Mouse (Mus musculus) splenic B cell, adult 2 months (primary cell): ENCODE results near the gene Nr2f6.
A peak's percentile ranks its signal among the peaks of the same experiment; 100 is the strongest.

ENCODE experiments used
- DNase-seq: peaks from one replicate; pipeline ENCODE4 v3.0.0-alpha.2; 2011; ENCODE audit warnings: low read depth, low spot score
- H3K27me3 ChIP-seq: 2 replicates; pipeline ENCODE4 v1.6.1; 2012; ENCODE audit warnings: mild to moderate bottlenecking, low read length, moderate library complexity, mixed read lengths; ENCODE audit not compliant: control insufficient read depth, poor library complexity, insufficient read depth, severe bottlenecking
- H3K36me3 ChIP-seq: 2 replicates; pipeline ENCODE4 v1.6.1; 2012; ENCODE audit warnings: mild to moderate bottlenecking, low read length, moderate library complexity, mixed read lengths; ENCODE audit not compliant: control insufficient read depth, poor library complexity, insufficient read depth, severe bottlenecking

Gene Nr2f6

DNA sequence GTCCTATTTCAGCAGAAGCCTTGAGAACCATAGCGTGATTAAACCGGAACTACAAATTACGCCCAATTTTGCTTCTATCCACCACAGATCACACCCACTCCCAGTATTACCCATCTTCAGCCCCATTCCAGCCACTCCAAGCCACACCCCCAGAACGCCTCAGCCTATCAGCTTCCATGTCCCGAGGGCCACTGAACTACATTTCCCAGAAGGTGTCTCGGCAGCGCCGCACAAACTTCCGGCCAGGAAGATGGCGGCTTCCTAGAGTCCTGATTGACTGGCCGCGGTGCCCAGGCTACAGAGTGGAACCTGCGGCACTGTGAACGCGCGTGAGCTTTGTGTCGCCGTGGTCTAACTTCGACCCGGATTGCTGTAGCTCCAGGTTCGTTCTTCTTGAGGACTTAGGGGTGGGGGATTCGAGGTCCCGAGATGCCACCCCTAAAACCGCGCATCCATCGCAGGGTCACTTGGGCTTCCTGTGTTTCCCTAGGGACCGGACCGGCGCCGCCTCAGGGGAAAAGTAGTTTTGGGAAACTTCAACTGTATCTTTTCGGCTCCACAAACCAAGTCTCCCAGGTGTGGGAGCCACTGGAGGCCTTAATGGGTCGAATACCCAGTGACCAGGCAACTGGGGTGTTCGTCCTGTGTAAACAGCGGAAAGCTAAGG is 15.0 kb upstream of the Nr2f6 start, which contains the start of gene Babam1:
TSS of gene Babam1 (plus strand) at position 223 of the 667 bp plus-strand sequence.
- H3K36me3 ChIP-seq = peaks cover 2% of the 10 kb centered on the region
- DNase-seq = peak; percentile 93
- no peaks in the 10 kb centered on the region for H3K27me3 ChIP-seq

DNA sequence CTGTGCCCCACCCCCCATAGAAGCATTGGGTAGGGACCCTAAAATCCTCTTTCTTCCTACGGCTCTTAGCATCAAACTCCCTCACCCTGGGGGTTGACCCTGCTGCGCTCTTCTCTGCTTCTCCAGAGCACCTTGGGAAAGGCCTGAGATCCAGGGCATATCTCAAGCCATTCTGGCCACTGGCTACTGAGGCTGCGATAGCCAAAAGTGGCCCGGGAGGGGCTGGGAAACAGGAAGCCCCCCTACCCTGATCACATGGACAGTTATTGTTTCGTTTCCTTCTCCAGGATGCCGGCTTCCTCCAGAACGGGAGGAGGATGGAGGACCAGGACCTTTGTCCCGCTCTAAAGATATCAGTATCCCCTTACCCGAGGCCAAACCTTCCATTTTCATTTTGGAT is 13.9 kb upstream of the Nr2f6 start, which contains the start of gene Ushbp1:
TSS of gene Ushbp1 (minus strand) at position 174 of the 400 bp plus-strand sequence.
- DNase-seq = no peak
- H3K36me3 ChIP-seq = peaks cover 2% of the 10 kb centered on the region
- no peaks in the 10 kb centered on the region for H3K27me3 ChIP-seq

- H3K27me3 ChIP-seq = no peaks in the 10 kb centered on the region
Measured at GRCm38 (mm10) chr8:71395071-71395470, 13.3 kb upstream of the Nr2f6 start.

DNA sequence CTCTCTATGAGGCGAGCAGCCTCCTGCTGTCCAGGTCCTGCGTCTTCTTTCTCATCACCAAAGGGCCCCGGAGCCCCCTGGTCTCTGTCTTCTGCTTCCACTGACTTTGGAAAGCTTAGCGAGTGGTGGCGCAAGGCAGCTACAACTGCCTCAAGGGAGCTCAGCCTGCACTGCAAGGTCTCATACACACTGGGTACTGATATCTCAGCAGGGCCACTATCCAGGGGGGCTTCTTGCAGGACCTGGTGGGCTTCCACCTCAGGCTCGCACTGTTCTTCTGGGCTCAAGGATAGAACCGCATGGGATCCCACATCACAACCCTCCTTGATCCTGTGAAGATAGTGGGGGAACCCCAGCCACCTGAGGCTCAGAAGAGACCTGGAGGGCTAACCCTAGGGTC is 12.7 kb upstream of the Nr2f6 start:
- no peaks in the 10 kb centered on the region for H3K27me3 ChIP-seq
- DNase-seq = no peak
- no peaks in the 10 kb centered on the region; the same call in 1 of the 2 replicates for H3K36me3 ChIP-seq

More at GRCm38 (mm10) chr8:71395071-71395470, 13.3 kb upstream of the Nr2f6 start:
- DNase-seq = no peak
- H3K36me3 ChIP-seq = peaks cover 2% of the 10 kb centered on the region

DNA sequence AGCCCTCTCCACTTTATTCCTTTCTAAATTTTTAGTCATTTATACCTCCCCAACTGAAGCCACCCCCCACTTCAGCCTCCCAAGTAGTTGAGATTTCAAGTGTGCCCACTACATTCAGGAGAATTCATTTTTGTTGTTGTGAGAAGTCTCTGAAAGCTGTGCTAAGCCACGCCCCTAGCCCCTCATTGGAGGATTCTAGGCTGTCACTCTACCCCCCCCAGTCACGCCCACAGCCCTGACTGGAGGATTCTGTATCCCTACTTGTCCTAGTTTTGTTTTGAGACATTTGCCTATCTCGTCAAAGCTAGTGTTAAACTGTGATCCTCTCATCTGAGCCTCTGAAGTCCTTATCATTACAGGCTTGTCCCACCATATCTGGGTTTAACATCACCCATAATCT is 11.1 kb upstream of the Nr2f6 start:
- Histone ChIP-seq H3K36me3 (no peaks in the 10 kb centered on the region), H3K27me3 (no peaks in the 10 kb centered on the region)
- DNase-seq = no peak

- Histone ChIP-seq H3K27me3 (no peaks in the 10 kb centered on the region), H3K36me3 (no peaks in the 10 kb centered on the region)
- DNase-seq = no peak
Measured at GRCm38 (mm10) chr8:71392391-71392790, 10.6 kb upstream of the Nr2f6 start.

DNA sequence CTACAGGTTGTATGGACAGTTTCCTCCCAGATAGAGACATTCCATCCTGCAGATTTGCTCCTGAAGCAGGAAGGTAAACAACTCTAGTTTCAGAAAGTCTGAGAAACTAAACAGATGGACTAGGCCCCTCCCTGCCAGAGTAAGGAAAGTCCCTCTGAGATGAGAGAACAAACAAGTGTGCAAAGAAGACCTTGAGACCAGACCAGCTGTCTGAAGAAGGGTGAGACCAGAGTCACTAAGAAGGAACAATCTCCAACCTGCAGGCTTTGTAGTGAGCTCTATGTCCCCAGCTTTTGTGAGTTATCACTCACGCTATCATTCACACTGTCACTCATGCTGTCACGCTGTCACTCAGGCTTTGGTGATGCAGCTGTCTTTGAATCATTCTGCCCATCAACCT is 9.9 kb upstream of the Nr2f6 start:
- DNase-seq = no peak
- no peaks in the 10 kb centered on the region for H3K36me3 ChIP-seq
- no peaks in the 10 kb centered on the region for H3K27me3 ChIP-seq

DNA sequence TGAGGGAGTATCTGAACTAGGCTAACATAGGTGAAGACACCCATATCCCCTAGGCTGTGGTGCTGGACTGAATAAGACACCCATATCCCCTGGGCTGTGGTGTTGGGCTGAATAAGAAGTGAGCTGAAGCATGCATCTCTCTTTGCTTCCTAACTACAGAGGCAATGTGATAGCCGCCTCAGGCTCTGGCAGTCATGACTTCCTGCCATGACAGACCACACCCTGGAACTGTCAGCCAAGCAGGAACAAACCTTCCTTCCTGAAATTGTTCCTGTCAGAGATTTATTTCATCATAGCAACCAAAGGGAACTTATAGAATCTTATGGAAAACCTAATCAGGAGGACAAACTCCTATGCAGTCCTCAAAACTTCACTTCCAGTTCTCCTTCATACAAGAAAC is 6.5 kb upstream of the Nr2f6 start:
- Histone ChIP-seq H3K27me3 (no peaks in the 10 kb centered on the region), H3K36me3 (no peaks in the 10 kb centered on the region)
- DNase-seq = no peak

DNA sequence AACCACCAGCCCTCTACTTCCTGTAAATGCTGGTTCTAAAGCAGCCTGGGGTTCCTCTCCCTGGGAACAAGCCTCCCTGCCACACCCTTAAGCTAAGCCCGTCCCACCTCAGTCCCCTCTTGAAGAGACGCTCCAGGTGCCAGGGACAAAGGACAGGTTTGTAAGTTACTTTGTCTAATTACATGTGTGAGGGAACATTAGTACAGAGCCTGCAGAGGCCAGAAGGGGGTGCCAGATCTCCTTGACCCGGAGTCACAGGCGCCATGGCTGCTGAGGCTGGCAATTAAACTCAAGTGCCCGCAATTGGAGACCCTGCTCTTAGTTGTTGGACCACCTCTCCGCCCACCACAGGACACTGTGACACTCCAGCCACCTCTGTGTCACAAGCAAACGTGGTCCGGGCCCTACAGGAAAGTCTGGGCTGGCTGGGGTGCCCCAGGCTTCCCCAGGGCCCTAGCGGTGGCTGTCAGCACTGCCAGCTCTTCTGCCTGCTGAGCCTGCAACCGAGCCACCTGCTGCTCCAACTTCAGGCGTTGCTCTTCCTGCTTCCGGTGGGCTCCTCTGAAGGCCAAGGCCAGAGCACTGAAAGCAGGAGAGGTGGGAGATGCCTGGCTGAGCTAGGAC is 3.6 kb upstream of the Nr2f6 start:
- no peaks in the 10 kb centered on the region for H3K27me3 ChIP-seq
- DNase-seq = no peak
- no peaks in the 10 kb centered on the region for H3K36me3 ChIP-seq

DNA sequence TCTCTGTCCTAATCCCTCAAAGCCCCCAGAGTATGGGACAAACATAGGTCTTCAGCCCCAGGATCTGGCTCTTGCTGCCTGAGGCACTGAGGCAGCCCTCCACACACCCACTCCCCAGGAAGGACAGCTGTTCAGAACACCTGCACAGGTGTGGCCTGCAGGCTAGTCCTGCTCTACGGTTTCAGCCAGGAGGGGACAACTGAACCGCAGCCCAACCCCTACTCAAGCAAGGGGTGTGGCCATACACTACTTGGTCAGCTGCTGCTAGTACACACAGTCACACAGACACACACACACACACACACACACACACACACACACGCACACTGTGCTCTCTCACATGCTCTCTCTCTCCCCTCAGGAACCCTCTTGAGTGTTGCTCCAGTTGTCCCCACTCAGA is 2.1 kb upstream of the Nr2f6 start:
- Histone ChIP-seq H3K27me3 (no peaks in the 10 kb centered on the region), H3K36me3 (no peaks in the 10 kb centered on the region)
- no peak for DNase-seq

DNA sequence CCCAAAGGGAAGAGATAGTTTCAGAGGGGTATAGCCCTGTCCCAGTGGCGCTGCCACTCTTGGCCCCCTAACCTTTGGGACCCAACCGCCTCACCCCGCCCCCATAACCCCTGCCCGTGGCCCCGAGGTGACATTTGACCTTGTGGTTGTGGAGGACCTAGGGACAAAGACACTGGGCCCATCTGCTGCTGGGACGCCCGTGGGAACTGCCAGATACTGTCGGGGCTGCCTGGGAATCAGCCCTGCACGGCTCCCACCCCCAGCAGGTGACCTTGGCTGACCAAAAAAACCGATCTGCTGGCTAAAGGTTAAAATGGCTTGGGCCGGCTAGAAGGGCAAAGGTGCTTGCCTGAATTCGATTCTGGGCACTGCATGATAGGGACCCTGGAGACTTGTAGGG is 1.6 kb upstream of the Nr2f6 start:
- Histone ChIP-seq H3K36me3 (no peaks in the 10 kb centered on the region), H3K27me3 (no peaks in the 10 kb centered on the region)
- DNase-seq = no peak

DNA sequence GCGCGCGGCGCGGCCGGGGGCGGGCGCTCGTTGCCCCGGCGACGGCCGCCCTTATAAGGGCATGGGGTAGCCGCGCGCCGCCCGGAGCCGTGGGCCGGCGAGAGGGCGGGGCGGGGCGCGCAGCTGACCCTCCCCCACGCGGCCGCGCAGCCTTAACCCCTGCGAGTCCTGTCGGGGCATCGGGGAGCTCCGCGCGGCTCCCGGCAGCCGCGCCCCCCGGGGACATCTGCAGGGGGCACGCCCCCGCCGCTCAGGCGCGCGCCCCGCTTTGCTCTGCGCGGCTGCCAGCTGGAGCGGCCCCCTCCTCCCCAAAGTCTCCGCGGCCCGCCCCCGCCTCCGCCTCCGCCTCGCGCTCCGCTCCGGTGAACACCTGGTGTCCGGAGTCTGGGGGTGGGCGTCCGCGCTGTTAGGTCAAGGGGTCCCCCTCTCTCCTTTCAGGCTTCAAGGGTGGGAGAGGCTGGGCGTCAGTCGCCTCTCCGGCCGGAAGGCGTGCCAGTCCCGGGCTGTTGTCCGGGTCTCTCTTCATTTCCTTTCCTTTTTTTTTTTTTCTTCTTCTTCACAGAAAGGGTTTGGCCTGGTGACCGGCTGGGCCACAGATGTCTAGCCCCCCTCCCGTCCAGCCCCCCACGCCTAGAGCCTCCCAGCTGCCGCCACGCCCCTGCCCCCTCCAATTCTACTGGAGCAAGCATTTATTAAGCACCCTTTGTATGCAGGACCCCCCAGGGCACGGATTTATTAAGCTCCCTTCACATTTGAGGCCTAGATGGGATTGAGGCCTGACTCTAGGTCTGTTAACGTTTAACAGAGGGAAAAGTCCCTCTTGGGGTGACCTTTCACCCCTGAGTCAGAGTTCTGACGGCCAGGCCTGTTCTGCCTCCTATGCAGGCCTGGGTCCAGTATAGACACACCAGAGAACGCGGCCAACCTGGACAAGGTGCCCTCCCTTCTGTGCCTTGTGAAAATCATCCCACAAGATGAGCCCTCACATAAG is 506 bp upstream of the Nr2f6 start:
- no peaks in the 10 kb centered on the region for H3K36me3 ChIP-seq
- peak; percentile 81 for DNase-seq
- H3K27me3 ChIP-seq = no peaks in the 10 kb centered on the region

DNA sequence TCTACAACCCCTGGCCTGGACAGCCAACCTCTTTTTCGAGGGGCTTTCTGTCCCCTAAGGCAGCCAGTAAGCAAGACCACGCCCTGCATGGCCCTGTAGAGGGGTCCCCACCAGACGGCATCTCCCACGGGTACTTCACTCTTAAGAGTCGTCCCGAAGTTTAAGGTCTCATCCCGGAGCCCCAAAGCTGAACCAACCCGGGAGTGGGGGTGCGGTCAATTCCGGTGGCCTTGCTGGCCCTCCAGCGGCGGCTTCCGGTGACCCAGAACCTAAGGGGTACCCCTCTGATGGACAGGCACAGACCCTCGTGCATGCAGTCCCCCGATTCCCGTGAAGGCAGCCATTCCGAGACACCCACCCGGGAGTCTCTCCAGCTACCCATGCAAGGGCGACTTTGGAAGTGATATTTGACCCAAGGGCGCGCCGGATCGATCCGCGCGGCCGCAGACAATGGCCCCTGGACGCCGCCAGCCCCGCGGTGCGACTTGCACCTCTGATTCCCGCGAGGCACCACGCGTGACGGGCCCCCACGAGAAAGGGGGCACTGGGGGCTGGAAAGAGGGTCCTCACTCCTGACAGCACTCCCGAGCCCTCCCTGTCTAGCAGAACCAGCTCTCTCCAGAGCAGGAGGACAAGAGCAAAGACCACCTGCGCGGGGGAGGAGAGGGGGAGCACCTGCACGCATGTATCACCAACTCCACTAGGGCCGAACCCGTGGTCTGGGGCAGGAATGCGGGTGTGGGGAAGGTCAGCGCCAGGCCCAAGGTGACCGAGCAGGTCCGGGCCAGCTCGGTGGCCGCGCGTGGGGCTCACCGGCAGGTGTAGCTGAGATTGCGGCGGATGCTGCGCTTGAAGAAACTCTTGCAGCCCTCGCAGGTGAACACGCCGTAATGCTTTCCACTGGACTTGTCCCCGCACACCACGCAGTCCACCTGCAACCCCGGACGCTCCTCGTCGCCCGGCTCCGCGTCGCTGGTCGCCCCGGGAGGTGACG is 1.3 kb downstream of the Nr2f6 start:
- DNase-seq = no peak
- H3K36me3 ChIP-seq = no peaks in the 10 kb centered on the region
- no peaks in the 10 kb centered on the region for H3K27me3 ChIP-seq

GRCm38 (mm10) chr8:71379512-71380075 is 2.2 kb downstream of the Nr2f6 start:
- Histone ChIP-seq H3K36me3 (no peaks in the 10 kb centered on the region), H3K27me3 (no peaks in the 10 kb centered on the region)
- no peak for DNase-seq
